Mouse (Mus musculus) embryonic fibroblast, embryonic 13.5 days (primary cell): ENCODE measurements around the gene Sult1d1. TPM values are rescaled to one million over a fixed set of nuclear protein-coding genes. Genes with fewer than 3 reads are reported as not detected.
"Not testable (repeated sequence)": the region's sequence is repeated elsewhere in the genome, so short reads cannot be mapped to it uniquely, and the experiment has no call there.

ENCODE experiments used
- H3K27ac ChIP-seq: 2 replicates; pipeline ENCODE4 v1.5.1; 2012; ENCODE audit warnings: low read length, control low read depth, inconsistent platforms; ENCODE audit not compliant: insufficient read depth
- H3K4me1 ChIP-seq: 2 replicates; pipeline ENCODE4 v1.6.1; 2011; ENCODE audit warnings: low read length; ENCODE audit not compliant: control insufficient read depth, insufficient read depth
- H3K4me3 ChIP-seq: 2 replicates; pipeline ENCODE4 v1.5.1; 2011; ENCODE audit warnings: mild to moderate bottlenecking, control low read depth, low read length; ENCODE audit not compliant: insufficient read depth
- CTCF ChIP-seq: IDR thresholded peaks from 2 replicates; pipeline ENCODE4 v1.5.1; 2011; ENCODE audit warnings: mild to moderate bottlenecking, control low read depth, low read length, moderate library complexity, borderline replicate concordance; ENCODE audit not compliant: insufficient read depth
- POLR2A ChIP-seq: IDR thresholded peaks from 2 replicates; pipeline ENCODE4 v1.6.1; 2011; ENCODE audit warnings: low read depth, mild to moderate bottlenecking, control low read depth, low read length, moderate library complexity
- polyA plus RNA-seq: library from polyadenylated mRNA; stranded (reverse); fragments of >200 nt; gene quantifications from 2 replicates; pipeline ENCODE4 v1.2.4, GENCODE M21; 2011; ENCODE audit warnings: low read depth; ENCODE audit not compliant: missing spikeins, insufficient read length

Sult1d1 gene
- polyA plus RNA-seq, 1 experiment, result not detected

GRCm38 (mm10) chr5:87572781-87573180 is 4.0 kb upstream of the Sult1d1 start:
- H3K4me3 ChIP-seq, result no peak overlapping the region
- TF ChIP-seq POLR2A (no peak), CTCF (no peak)
- H3K4me1 ChIP-seq, result no peaks in the 10 kb centered on the region
- H3K27ac ChIP-seq, result no peak overlapping the region

DNA sequence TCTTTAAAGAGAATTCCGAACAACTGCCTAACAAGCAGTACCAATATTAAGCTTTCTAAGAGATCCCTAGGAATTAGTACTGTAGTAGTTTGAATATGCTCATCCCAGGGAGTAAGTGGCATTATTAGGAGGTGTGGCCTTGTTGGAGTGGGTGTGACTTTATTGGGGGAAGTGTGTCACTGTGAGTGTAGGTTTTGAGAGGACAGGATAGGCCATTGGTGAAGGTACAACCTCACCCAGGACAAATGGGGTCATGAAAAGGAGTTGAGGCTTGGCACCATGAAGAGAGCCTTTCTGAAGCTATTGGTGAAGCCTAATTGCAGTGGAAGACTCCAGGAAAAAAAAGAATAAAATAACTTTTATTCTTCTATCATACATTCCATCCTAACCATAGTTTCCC is 1.5 kb downstream of the Sult1d1 start:
- H3K4me3 ChIP-seq, result no peak overlapping the region
- TF ChIP-seq CTCF (no peak), POLR2A (no peak)
- H3K27ac ChIP-seq, result no peak overlapping the region
- H3K4me1 ChIP-seq, result no peaks in the 10 kb centered on the region

- no peak overlapping the region for H3K4me3 ChIP-seq
Observed at GRCm38 (mm10) chr5:87562966-87563365, 5.9 kb downstream of the Sult1d1 start.

GRCm38 (mm10) chr5:87562526-87562925 is 6.3 kb downstream of the Sult1d1 start:
- no peak for TF ChIP-seq CTCF
- TF ChIP-seq POLR2A, result no peak
- no peaks in the 10 kb centered on the region for H3K4me1 ChIP-seq
- H3K27ac ChIP-seq, result no peak overlapping the region
- no peak overlapping the region for H3K4me3 ChIP-seq

More at GRCm38 (mm10) chr5:87562966-87563365, 5.9 kb downstream of the Sult1d1 start:
- no peak for TF ChIP-seq POLR2A
- no peak for TF ChIP-seq CTCF
- no peaks in the 10 kb centered on the region for H3K4me1 ChIP-seq
- no peak overlapping the region for H3K27ac ChIP-seq

- no peaks in the 10 kb centered on the region for H3K4me1 ChIP-seq
Observed at GRCm38 (mm10) chr5:87560145-87560544, 8.7 kb downstream of the Sult1d1 start.

DNA sequence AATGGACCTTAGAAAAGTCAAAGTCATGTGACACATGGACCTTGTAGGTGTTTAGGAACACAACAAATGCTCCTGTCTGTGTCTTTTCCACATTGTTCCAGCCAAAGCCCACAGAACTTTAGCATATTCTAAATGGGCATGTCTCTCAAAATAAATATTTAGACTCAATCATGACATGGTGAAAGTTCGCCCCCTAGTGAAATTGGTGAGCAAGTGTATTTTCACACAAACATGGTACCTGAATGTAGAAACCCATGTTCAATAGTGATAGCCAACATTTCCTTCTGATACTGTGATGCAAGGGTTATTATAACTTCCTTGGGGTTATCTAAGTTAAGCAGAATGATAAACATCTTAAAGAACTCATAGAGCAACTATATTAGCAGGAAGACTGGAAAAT is 17.9 kb downstream of the Sult1d1 start:
- Histone ChIP-seq H3K4me1 (no peaks in the 10 kb centered on the region), H3K4me3 (no peak overlapping the region), H3K27ac (no peak overlapping the region)
- TF ChIP-seq POLR2A (no peak), CTCF (no peak)

More at GRCm38 (mm10) chr5:87560145-87560544, 8.7 kb downstream of the Sult1d1 start:
- no peak overlapping the region for H3K4me3 ChIP-seq
- H3K27ac ChIP-seq, result no peak overlapping the region
- no peak for TF ChIP-seq POLR2A
- no peak for TF ChIP-seq CTCF

DNA sequence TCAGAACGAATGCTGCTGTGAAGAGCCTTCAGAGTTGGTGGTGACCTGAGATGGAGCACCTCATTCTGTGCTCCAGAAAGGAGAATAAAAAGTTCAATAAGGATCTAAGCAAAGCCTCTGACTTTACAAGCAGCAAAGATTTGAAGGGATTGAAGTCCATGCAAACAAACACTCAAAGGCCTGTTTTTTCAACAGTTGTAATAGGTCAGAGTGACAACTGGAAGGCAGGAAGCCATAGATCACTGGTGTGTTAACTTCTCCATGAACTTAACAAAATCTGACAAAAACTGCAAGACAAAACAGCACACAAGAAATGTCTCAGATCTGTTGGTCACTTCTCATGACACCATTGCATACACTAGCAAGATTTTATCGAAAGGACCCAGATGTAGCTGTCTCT is 30.7 kb downstream of the Sult1d1 start, which contains the start of gene Sult1b1:
TSS of gene Sult1b1 (minus strand) at position 85 of the 400 bp plus-strand sequence.
- no peak for TF ChIP-seq POLR2A
- TF ChIP-seq CTCF, result no peak
- Histone ChIP-seq H3K4me3 (no peak within 1 kb of the TSS), H3K27ac (no peak within 1 kb of the TSS), H3K4me1 (no peaks in the 10 kb centered on the region)

GRCm38 (mm10) chr5:87535994-87536644 is 32.7 kb downstream of the Sult1d1 start:
- TF ChIP-seq CTCF (no peak), POLR2A (no peak)
- H3K4me3 ChIP-seq, result no peak overlapping the region
- H3K27ac ChIP-seq, result no peak overlapping the region
- no peaks in the 10 kb centered on the region for H3K4me1 ChIP-seq

DNA sequence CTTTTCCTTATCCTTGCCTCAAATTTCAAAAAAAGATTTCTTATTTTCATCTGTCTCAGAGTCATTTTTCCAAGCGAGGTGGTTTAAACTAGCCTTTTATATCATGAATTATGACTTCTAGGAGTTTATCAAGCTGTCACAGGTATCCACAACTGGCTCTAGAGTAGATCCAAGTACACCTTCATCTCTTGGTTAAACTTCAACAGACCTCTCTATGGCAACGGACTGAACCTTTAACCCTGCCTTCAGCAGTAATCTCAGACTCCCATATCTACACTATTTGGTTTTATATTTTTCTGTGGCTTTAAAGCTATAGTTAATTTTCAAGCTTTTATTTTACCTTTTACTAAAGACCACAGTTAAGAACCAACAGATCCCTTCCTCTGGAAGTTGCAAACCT is 36.5 kb downstream of the Sult1d1 start:
- Histone ChIP-seq H3K4me3 (no peak overlapping the region), H3K4me1 (no peaks in the 10 kb centered on the region), H3K27ac (no peak overlapping the region)
- TF ChIP-seq POLR2A (no peak), CTCF (no peak)

DNA sequence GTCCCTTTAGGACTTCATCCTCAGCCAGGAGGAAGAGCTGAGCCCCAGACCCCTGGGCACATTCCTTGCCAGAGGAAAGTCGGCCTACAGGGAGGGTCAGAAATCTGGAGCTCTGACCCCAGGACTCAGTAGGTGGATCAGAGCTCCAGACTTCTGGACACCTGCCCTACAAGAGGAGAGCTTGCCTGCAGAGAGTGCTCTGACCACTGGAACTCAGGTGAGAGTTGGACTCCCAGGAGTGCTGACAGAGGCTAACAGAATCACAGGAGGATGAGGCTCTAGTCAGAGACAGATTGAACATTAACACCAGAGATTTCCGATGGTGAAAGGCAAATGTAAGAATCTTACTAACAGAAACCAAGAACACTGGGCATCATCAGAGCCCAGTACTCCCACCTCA is 45.3 kb downstream of the Sult1d1 start:
- not testable (repeated sequence) for H3K27ac ChIP-seq, H3K4me3 ChIP-seq, H3K4me1 ChIP-seq
